Comparison of ENCODE assay signal across 9 mouse cellular contexts in genomic region chr19:8252705-8253037, GRCm38 (mm10). TPM values are rescaled to one million over a fixed set of nuclear protein-coding genes. Genes with fewer than 3 reads are reported as not detected.
A peak's percentile ranks its signal among the peaks of the same experiment; 100 is the strongest.
DNase-seq lines count a peak whose midpoint lies in the region; ATAC-seq lines count a peak whose summit lies in the region.
"Had no signal": no experiment of that assay in that cellular context is flagged by ENCODE, and none has a peak within 500 bp of the region (broad histone marks: within the 10 kb centered on the region; RNA-seq: fewer than 3 reads in every experiment).

No protein-coding gene starts in this region.

- H3K4me2 ChIP-seq in heart, embryonic 12.5 days: peak overlapping the region; percentile 72
- peak overlapping the region; percentile 54 for H3K4me2 ChIP-seq in hindbrain, embryonic 14.5 days (replicated peaks)
- H3K4me2 ChIP-seq in midbrain, embryonic 12.5 days (replicated peaks): peak overlapping the region; percentile 63

- no peaks in the 10 kb centered on the region for H3K36me3 ChIP-seq in heart, embryonic 12.5 days
- H3K36me3 ChIP-seq in hindbrain, embryonic 14.5 days (replicated peaks; ENCODE audit: control insufficient read depth, insufficient read depth): no peaks in the 10 kb centered on the region
- H3K36me3 ChIP-seq in midbrain, embryonic 12.5 days: no peaks in the 10 kb centered on the region

- intact Hi-C loops in heart, postnatal 36 days (cut with DNase I): no loop called here

- peak overlapping the region; percentile 79 for H3K9ac ChIP-seq in heart, embryonic 12.5 days
- peak overlapping the region; percentile 62 for H3K9ac ChIP-seq in hindbrain, embryonic 14.5 days
- peak overlapping the region; percentile 54; the same call in 1 of the 2 replicates for H3K9ac ChIP-seq in midbrain, embryonic 12.5 days (replicated peaks)

- 0 out of 2 replicates have a peak, but pooled peaks cover 3% of the 10 kb centered on the region for H3K9me3 ChIP-seq in heart, embryonic 12.5 days (replicated peaks)
- H3K9me3 ChIP-seq in hindbrain, embryonic 14.5 days (ENCODE audit: control insufficient read depth, low read length): peaks cover 8% of the 10 kb centered on the region; the same call in 1 of the 2 replicates
- peaks cover 15% of the 10 kb centered on the region for H3K9me3 ChIP-seq in midbrain, embryonic 12.5 days

- ATAC-seq in heart, embryonic 12.5 days (ENCODE audit: insufficient number of reproducible peaks, low FRiP score): peak; percentile 33; the same call in 1 of the 2 replicates
- peak; percentile 31; the same call in 1 of the 2 replicates for ATAC-seq in hindbrain, embryonic 14.5 days (ENCODE audit: low FRiP score)
- ATAC-seq in midbrain, embryonic 12.5 days (ENCODE audit: low FRiP score, low read depth): peak; percentile 59

- WGBS in heart, embryonic 12.5 days: 18% methylated on average over 3 of the region's 3 CpGs
- 30% methylated on average over 3 of the region's 3 CpGs for WGBS in hindbrain, embryonic 14.5 days
- WGBS in midbrain, embryonic 12.5 days: 40% methylated on average over 3 of the region's 3 CpGs

- H3K27me3 ChIP-seq in heart, embryonic 12.5 days (replicated peaks): no peaks in the 10 kb centered on the region
- no peaks in the 10 kb centered on the region for H3K27me3 ChIP-seq in hindbrain, embryonic 14.5 days (ENCODE audit: control insufficient read depth, insufficient read depth, low read length)
- no peaks in the 10 kb centered on the region for H3K27me3 ChIP-seq in midbrain, embryonic 12.5 days

- peak overlapping the region; percentile 79; the same call in 1 of the 2 replicates for H3K27ac ChIP-seq in heart, embryonic 12.5 days (ENCODE audit: poor library complexity, severe bottlenecking)
- 0 out of 2 replicates have a peak overlapping the region, but pooled peaks have one; percentile 38 for H3K27ac ChIP-seq in hindbrain, embryonic 14.5 days
- H3K27ac ChIP-seq in midbrain, embryonic 12.5 days (replicated peaks): no peak overlapping the region

- H3K4me3 ChIP-seq in heart, embryonic 12.5 days: peak overlapping the region; percentile 74
- H3K4me3 ChIP-seq in hindbrain, embryonic 14.5 days (replicated peaks; ENCODE audit: low read length): peak overlapping the region; percentile 47
- H3K4me3 ChIP-seq in midbrain, embryonic 12.5 days: peak overlapping the region; percentile 56

- H3K4me1 ChIP-seq in heart, embryonic 12.5 days (replicated peaks): no peaks in the 10 kb centered on the region
- no peaks in the 10 kb centered on the region for H3K4me1 ChIP-seq in hindbrain, embryonic 14.5 days (replicated peaks; ENCODE audit: control insufficient read depth, insufficient read depth, low read length)
- H3K4me1 ChIP-seq in midbrain, embryonic 12.5 days: no peaks in the 10 kb centered on the region

- no peak for DNase-seq in heart, postnatal 36 days
- peak; percentile 7 for DNase-seq in brain, adult 2 months (ENCODE audit: low read depth, low spot score)
- DNase-seq in hindbrain, embryonic 14.5 days (ENCODE audit: low spot score): no peak
- DNase-seq in right cerebral cortex, adult 18-20 months: no peak
- DNase-seq in layer of hippocampus, adult 8-10 months (ENCODE audit: low spot score in 2 of 2): no peak
- no peak for DNase-seq in embryo, embryonic 10 days (ENCODE audit: low spot score)

RNA-seq across cellular contexts. Expression of gene Slc22a29, which starts 34.0 kb away (rescaled TPM):
- polyA plus RNA-seq in heart, embryonic 12.5 days (2016; fragmentation: Nextera tagmentation; extraction: Ambion mirVana): not detected in 2 replicates
- total RNA-seq in heart, postnatal 36 days (2021): not detected
- 0.14 TPM in 1 of 2 replicates, not detected in the other for polyA plus RNA-seq in hindbrain, embryonic 14.5 days (2014; fragmentation: Nextera tagmentation; extraction: Ambion mirVana)
- polyA plus RNA-seq in midbrain, embryonic 12.5 days (2016; fragmentation: Nextera tagmentation; extraction: Ambion mirVana): 0.19 TPM in 1 of 2 replicates, not detected in the other
- total RNA-seq in layer of hippocampus, adult 8-10 months (2022): not detected
- total RNA-seq: neutrophil, adult 5-6 weeks had no signal
